Mouse (Mus musculus) testis, adult 2 months (tissue): ENCODE measurements at regions not wholly inside any gene's neighbourhood (a gene's known extent, or its start where the extent isn't known, plus 50 kb on each side); places are given as distances from the start of the nearest gene placed in this dataset.

Experiments
- H3K27ac ChIP-seq: fragments of 200-500 bp; 2 replicates; pipeline ENCODE4 v1.5.1; 2012; ENCODE audit warnings: low read depth, low read length; ENCODE audit not compliant: control insufficient read depth, insufficient read depth
- H3K27me3 ChIP-seq: fragments of 200-500 bp; 2 replicates; pipeline ENCODE4 v1.6.1; 2012; ENCODE audit warnings: mild to moderate bottlenecking, low read length, moderate library complexity; ENCODE audit not compliant: control insufficient read depth, insufficient read depth
- H3K36me3 ChIP-seq: fragments of 200-500 bp; 2 replicates; pipeline ENCODE4 v1.6.1; 2012; ENCODE audit warnings: mild to moderate bottlenecking, low read length; ENCODE audit not compliant: control insufficient read depth, insufficient read depth
- H3K4me1 ChIP-seq: fragments of 200-500 bp; 2 replicates; pipeline ENCODE4 v1.6.1; 2012; ENCODE audit warnings: low read length; ENCODE audit not compliant: control insufficient read depth, insufficient read depth
- H3K4me3 ChIP-seq: fragments of 200-500 bp; 2 replicates; pipeline ENCODE4 v1.5.1; 2012; ENCODE audit warnings: low read depth, mild to moderate bottlenecking, low read length, moderate library complexity, mixed read lengths; ENCODE audit not compliant: control insufficient read depth
- CTCF ChIP-seq: fragments of 200-500 bp; IDR thresholded peaks from 2 replicates; pipeline ENCODE4 v1.5.1; 2012; ENCODE audit warnings: low read depth, mild to moderate bottlenecking, inconsistent platforms, low read length, moderate library complexity; ENCODE audit not compliant: control insufficient read depth, insufficient read depth, insufficient replicate concordance
- POLR2A ChIP-seq: fragments of 200-500 bp; IDR thresholded peaks from 2 replicates; pipeline ENCODE4 v1.6.1; 2012; ENCODE audit warnings: low read depth, mild to moderate bottlenecking, inconsistent platforms, low read length, moderate library complexity; ENCODE audit not compliant: control insufficient read depth

GRCm38 (mm10) chr9:100404426-100404825, 82.2 kb downstream of the Il20rb start:
- Histone ChIP-seq H3K27ac (no peak overlapping the region), H3K4me1 (no peaks in the 10 kb centered on the region), H3K36me3 (no peaks in the 10 kb centered on the region), H3K27me3 (no peaks in the 10 kb centered on the region), H3K4me3 (no peak overlapping the region)
- TF ChIP-seq CTCF (no peak), POLR2A (no peak)

- Histone ChIP-seq H3K36me3 (no peaks in the 10 kb centered on the region), H3K27me3 (no peaks in the 10 kb centered on the region), H3K4me1 (peaks cover 3% of the 10 kb centered on the region; the same call in 1 of the 2 replicates), H3K27ac (no peak overlapping the region), H3K4me3 (no peak overlapping the region)
- TF ChIP-seq CTCF, result no peak
- TF ChIP-seq POLR2A, result no peak
Measured at GRCm38 (mm10) chr9:100400366-100400765, 86.2 kb downstream of the Il20rb start.

GRCm38 (mm10) chr9:100396340-100396910, 90.2 kb downstream of the Il20rb start:
- Histone ChIP-seq H3K4me1 (peaks cover 3% of the 10 kb centered on the region; the same call in 1 of the 2 replicates), H3K27ac (no peak overlapping the region), H3K27me3 (no peaks in the 10 kb centered on the region), H3K36me3 (no peaks in the 10 kb centered on the region), H3K4me3 (no peak overlapping the region)
- no peak for TF ChIP-seq CTCF
- no peak for TF ChIP-seq POLR2A

GRCm38 (mm10) chr9:100395711-100396110, 90.9 kb downstream of the Il20rb start:
- no peaks in the 10 kb centered on the region for H3K36me3 ChIP-seq

GRCm38 (mm10) chr9:100394632-100395031, 92.0 kb downstream of the Il20rb start:
- Histone ChIP-seq H3K27me3 (no peaks in the 10 kb centered on the region), H3K36me3 (no peaks in the 10 kb centered on the region), H3K4me1 (peaks cover 3% of the 10 kb centered on the region; the same call in 1 of the 2 replicates), H3K27ac (no peak overlapping the region), H3K4me3 (no peak overlapping the region)
- no peak for TF ChIP-seq CTCF
- no peak for TF ChIP-seq POLR2A

More at GRCm38 (mm10) chr9:100395711-100396110, 90.9 kb downstream of the Il20rb start:
- Histone ChIP-seq H3K4me3 (no peak overlapping the region), H3K4me1 (peaks cover 3% of the 10 kb centered on the region; the same call in 1 of the 2 replicates), H3K27me3 (no peaks in the 10 kb centered on the region), H3K27ac (no peak overlapping the region)
- peak; percentile 97; the same call in 1 of the 2 replicates for TF ChIP-seq CTCF
- no peak for TF ChIP-seq POLR2A

GRCm38 (mm10) chr9:100394166-100394565, 92.4 kb downstream of the Il20rb start:
- H3K27me3 ChIP-seq, result no peaks in the 10 kb centered on the region
- no peaks in the 10 kb centered on the region for H3K36me3 ChIP-seq
- TF ChIP-seq CTCF, result no peak
- no peak for TF ChIP-seq POLR2A

GRCm38 (mm10) chr9:100392262-100392661, 94.3 kb downstream of the Il20rb start:
- H3K27ac ChIP-seq, result no peak overlapping the region
- TF ChIP-seq POLR2A, result no peak
- TF ChIP-seq CTCF, result no peak
- H3K4me3 ChIP-seq, result no peak overlapping the region
- no peaks in the 10 kb centered on the region for H3K27me3 ChIP-seq
- peaks cover 2% of the 10 kb centered on the region; the same call in 1 of the 2 replicates for H3K4me1 ChIP-seq
- H3K36me3 ChIP-seq, result no peaks in the 10 kb centered on the region

More at GRCm38 (mm10) chr9:100394166-100394565, 92.4 kb downstream of the Il20rb start:
- Histone ChIP-seq H3K4me3 (no peak overlapping the region), H3K27ac (no peak overlapping the region), H3K4me1 (peaks cover 3% of the 10 kb centered on the region; the same call in 1 of the 2 replicates)
